Mouse (Mus musculus): ENCODE data around the gene Kpna1.

Kpna1 gene

DNA sequence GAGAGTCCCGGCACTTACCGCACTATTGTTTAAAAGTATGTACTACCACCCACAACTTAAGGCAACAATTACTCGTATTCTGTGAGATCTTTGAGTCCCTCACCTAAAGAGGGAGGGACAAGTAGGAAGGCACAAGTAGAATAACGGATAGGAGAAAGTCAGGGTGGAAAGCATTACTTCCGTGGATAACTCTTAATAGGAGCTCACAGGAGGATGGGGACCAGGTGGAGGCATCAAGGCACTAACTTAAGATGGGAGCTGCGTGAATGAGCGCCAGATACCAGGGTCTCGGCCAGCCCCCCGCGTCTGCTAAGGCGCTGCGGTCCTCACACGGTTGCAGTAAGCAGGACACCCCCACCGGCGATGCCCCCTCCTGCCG lies 92.5 kb downstream of the Kpna1 start:
- DNase-seq (ENCODE audit: low spot score), result no peak

DNA sequence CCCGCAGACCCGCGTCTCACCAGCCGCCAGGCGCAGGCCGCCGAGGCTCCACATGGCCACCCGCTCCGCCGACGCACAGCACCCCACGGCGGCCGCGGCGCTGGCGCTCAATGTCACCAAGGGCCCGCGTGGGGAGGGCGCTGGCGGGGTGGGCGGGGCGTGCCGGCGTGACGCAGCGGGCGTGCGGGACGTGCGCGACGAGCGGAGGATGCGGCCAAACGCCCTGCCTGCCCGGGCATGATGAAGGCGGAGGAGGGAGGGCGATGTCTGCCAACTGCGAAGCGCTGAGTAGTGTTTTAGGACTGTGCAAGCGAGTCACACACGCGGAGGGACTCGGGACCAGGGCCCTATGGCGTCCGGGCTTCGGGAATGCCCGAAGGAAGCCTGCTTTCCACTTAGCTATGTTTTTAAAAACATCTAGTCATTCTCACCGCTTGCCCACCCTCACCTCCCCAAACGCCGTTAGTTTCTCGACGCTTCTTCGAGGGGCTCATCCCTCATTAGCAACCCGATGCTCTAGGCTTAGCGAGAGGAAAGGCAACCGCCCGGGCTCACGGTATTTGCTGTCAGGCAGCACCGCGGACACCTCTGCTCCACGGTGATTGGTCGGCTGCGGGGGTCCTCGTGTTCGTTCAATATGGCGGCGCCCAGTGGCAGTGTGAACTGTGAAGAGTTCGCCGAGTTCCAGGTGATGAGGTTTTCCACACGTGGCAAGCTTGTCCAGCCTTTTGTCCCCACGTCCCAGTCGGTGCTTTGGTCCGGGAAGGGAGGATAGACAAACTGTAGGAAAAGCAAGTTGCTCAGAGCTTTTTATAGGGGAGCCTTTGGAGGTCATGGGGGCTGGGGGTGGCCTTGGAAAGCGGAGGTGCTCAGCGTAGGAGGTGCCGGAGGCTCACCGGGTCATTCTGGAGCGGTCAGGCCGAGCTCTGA lies 93.2 kb downstream of the Kpna1 start, which contains the start of the genes Fam162a and Ccdc58:
TSS of gene Fam162a (minus strand) at position 145 of the 930 bp plus-strand sequence.
TSS of gene Ccdc58 (plus strand) at position 236 of the 930 bp plus-strand sequence.
- DNase-seq (ENCODE audit: low spot score), result peak; percentile 91

DNA sequence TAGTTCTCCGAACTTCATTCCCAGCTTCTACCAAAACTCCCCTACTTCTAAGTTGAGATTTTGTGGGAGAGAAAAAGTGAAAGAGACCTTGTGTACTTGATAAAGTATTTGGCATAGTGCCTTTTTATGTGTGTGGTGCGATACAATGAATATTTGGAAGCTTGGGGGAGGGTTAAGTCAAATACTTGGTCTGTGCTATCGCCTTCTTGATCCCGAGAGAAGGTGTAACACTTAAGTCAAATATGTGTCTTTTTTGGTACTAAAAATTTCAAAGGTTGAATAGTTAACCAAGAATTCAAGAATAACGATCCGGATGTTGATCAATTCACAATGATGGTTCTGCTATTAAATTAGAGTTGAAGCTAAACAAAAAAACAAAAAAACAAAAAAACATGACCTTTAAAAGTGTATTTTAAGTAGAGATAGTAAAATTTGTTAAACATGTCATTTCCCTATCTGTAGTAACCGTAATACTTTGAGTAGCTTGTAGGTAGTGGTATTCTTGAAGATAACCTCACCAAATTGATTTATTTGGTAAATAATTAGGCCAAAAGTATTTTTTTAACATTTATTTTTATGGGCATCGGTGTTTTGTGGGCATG lies 94.0 kb downstream of the Kpna1 start:
- no peak for DNase-seq (ENCODE audit: low spot score)

DNA sequence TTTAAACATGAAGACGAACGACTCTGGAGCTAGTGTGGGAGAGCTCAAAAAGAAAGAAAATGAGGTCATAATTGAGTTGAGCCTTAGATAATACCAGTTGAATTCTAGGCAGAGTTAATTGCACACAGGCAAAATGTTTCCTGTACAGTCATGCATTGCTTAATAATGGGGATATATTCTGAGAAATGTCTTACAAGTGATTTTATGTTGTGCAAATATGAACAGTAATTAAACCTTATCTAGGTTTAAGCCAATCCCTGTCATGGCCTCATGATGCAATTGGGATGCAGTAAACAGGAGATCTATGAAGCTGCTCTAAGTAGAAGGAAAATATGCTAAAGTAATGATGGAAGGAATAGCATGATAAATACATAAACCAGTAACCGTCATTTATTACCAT lies 96.2 kb downstream of the Kpna1 start:
- no peak for DNase-seq (ENCODE audit: low spot score)

DNA sequence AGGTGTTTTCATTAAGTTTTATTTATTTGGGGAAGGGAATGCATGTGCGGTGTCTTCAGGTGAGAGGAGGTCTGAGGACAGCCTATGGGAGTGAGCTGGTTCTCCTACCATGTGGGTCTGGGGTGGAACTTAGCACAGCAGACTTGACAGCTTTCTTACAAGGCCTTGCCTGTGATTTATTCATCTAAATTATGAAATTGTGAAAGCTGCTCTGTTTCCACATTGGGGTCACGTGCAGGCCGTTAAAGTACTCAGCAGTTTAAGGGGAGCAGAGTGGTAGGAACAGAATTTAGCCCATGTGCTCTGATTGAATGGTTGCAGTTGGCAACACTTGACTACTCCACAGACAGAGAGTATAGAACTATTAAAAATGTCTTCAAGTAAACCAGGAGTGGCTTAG lies 101.4 kb downstream of the Kpna1 start:
- DNase-seq (ENCODE audit: low spot score), result no peak

Measured in T-cell, adult 2 months (primary cell).